Mouse (Mus musculus) spleen, embryonic (tissue): ENCODE results near the gene Sec14l1.

Experiments used
- CTCF ChIA-PET: fragments of 350-600 bp; sonication (Branson Sonifier 250); formaldehyde crosslinking; loops from one replicate; lab custom pipeline; 2022; lab: Charles Lee

The Sec14l1 gene

DNA sequence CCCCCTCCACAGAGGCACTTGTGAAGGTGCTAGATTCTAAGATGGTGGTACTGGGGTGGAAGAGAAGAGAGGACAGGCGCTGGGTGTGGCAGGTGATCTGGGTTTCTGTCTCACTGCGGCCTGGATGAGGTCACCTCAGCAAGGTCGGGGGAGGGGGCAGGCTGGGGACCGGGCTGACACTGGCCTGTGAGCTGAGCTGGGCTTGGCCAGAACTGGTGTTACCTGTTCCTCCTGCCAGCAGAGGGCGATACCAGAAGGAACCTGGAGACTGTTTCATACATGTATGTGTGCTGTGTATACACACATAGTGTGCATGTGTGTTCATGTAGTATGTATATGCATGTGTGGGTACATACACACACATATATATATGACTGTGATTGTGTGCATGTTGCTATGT lies 61.3 kb downstream of the Sec14l1 start:
- CTCF ChIA-PET: interaction anchor here (0.6 to 4.1 kb wide), 5 partner anchors 99 to 853 kb away, joined by 3 to 16 read pairs (median 4); no protein-coding TSS in a partner anchor

DNA sequence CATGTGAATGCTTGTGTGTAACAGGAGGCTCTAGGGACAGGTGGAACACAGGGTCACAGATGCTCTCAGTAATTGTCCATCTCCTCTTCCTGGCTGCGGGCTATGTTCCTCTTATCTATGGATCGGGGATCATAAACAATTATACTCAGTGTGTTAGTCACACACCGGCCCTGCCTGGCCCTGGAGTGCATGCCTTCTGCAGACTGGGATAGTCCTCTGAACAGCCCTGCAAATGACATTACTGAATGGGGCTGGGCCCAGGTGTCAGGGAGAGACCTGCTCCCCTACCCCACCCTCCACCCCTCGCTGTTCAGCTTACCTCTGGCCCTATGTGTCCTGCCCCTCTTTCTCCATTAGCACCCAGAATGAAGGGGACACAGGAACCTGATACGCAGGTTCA lies 61.9 kb downstream of the Sec14l1 start:
- CTCF ChIA-PET: interaction anchor here (0.6 to 4.1 kb wide), 2 partner anchors 105 to 434 kb away, joined by 15 to 16 read pairs; no protein-coding TSS in a partner anchor

DNA sequence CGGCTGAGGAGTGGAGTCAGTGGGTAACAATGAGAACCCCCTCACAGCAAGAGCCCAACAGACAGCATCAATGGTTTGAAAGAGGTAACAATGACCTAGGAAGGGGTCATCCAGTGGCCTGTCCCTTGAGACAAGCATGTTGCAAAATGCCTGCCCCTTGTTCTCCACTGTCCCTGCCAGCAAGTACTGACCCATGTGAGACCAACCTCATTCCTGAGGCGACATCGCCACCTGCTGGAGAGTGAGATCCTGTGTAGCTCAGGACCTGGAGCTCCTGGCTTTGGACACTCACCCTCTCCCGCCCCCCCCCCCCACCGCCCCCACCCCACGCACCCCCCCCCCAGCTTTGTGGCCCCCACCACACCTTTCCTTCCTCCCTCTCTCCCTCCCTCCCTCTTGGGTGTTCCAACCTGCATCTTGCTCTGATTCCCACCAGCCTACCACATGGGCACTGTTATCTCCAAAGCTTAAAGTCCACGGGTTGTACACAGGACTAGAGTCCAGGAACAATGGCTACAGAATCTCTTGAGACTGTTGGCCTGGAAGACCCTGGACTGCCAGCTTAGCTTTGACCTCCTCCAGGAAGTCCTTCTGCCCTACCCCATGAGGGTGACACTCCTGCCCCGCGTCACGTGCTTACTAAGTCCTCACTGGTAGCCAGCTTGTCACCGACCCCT lies 62.5 kb downstream of the Sec14l1 start:
- CTCF ChIA-PET: interaction anchor here (4.1 kb wide), 1 partner anchor 105 kb away, joined by 15 read pairs; no protein-coding TSS in a partner anchor

DNA sequence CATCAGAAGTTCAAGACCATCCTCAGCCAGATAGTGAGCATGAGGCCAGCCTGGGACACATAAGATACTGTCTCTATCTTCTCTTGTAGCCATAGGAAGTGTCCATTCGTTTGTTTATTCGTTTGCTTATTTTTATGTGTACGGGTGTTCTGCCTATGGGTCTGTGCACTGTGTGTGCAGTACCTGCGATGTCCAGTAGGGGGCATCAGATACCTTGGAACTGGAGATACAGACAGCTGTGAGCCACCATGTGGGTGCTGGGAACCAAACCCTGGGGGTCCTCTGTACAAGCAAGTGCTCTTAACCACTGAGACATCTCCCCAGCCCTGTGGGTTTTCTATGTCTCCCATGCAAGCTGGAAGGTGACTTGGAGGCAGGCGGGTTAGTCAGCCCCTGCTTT lies 64.9 kb downstream of the Sec14l1 start:
- CTCF ChIA-PET: no interaction called here

DNA sequence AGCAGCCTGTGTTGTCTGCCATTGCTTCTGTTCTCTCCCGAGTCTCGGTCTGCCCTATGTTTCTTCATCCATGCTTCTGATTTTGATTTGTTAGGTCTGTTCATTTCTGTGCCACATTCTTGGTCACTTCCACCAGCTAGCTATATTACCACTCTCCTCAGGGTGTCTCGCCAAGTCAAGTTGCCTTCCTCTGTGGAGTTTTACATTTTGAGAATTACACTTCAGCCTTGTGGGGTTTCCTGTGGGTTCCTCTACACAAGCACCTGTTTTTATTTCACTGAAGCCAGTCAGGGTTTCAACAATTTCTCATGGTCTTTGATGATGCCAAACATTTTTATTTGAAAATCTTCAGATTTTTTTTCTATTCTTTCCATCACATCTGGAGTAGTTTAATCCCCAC lies 67.8 kb downstream of the Sec14l1 start:
- CTCF ChIA-PET: no interaction called here

DNA sequence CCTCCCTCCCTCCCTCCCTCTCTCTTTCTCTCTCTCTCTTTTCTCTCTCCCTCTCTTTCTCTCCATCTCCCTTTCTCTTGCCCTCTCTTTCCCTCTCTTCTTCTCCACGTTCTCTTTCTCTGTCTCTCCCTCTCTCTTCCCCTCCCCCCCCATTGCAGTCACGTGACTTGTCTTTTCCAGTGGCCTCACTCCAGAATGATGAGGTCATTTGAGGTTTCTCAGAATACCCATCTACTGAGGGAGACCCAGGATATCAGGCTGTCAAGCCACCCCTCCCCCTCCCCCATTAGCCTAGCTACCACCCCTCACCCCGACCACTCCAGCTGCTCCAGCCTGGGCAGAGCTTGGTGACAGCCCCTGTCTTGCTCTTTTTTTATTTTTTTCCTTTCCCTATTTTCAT lies 68.3 kb downstream of the Sec14l1 start:
- CTCF ChIA-PET: no interaction called here

DNA sequence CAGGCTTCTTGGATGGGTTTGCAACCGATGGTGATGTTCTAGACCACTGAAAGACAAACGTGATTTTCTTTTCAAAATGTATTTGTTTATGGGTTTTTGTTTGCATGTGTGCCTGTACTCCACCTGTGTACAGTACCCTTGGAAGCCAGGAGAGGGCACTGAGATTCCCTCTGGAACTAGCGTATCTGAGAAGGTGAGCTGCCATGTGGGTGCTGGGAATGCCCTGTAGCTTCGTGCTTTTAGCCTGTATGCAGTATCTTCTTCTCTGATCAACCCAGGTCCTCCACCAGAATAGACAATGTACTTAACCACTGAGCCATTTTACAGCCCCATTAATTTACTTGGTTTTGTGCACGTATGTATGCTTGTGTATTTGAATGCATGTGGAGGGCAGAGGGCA lies 68.9 kb downstream of the Sec14l1 start:
- CTCF ChIA-PET: no interaction called here

DNA sequence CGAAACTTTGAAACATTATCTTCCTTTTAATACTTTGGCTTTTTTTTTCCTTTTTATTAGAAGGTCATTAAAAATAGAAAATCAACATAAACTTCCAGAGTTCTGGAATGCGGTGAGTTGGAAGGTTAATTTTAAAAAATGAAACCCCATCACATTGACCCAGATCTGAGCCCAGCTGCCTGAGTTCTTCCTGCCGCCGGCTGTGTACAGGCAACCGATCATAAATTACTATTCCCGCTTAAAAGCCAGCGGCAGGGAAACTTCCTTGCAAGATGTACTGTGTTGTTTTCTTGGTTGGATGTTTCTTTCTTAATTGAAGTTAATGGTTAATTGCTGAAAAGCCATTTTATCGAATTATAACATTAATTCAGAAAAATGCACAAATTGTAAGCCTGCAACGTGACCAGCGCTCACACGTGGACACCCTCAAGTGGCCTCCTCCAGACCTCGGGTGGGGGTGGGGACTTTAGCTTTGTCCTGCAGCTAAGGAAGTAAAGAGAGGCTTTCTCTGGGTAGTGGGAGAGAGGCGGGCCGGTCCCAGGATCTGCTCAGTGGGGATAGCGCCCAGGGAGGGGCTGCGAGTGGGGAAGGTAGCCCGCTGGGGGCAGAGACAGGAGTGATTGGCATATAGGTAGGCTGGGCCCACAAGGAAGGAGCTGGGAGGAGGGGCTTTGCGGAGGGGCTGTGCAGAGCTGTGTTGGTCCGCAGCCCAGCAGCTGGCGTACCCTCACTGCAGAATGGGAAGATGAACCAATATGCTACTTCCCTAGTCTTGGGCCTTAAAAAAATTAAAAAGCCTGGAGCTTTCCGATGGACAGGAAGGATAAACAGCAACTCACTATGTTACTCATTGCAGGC lies 70.3 kb downstream of the Sec14l1 start:
- CTCF ChIA-PET: no interaction called here

DNA sequence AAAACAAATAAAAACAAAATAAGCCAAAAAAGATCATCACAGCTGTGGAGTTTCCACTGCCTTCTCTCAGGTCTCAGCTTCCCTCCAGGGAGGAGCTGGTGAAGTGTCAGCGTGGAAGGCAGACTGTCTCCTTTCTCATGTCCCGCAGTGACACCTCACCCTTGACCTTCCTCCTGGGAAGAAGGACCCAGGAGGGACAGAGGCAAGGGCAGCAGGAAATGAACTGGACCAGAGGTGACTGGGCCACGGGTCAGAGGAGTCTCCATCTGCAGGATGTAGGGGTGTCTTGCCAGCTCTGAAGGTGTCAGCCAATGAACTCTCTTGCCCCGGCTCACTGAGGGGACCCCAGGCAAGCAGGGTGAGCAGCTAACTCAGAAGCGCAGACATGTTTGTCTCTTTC lies 76.6 kb downstream of the Sec14l1 start:
- CTCF ChIA-PET: no interaction called here

DNA sequence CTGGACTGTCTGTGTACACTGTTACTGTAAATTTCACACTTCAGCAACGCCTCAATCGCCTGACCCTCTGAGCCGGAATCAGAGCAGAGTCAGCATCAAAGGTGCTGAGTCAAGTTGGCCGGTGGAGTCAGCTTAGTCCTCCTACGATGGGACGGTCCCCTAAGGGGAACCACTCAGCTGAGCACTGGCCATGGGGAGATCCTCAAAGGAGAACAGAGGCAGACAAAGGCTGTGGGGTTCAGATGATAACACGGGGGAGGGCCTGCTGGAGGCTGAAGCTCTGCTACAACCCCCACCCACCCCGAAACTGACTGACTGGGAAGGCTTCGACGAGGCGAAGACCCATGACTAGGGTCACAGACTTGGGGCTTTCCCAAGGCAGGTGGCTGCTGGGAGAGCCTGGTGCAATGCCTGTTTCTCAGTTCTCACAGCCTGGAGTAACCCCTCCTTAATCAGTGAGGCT lies 79.5 kb downstream of the Sec14l1 start:
- CTCF ChIA-PET: no interaction called here

DNA sequence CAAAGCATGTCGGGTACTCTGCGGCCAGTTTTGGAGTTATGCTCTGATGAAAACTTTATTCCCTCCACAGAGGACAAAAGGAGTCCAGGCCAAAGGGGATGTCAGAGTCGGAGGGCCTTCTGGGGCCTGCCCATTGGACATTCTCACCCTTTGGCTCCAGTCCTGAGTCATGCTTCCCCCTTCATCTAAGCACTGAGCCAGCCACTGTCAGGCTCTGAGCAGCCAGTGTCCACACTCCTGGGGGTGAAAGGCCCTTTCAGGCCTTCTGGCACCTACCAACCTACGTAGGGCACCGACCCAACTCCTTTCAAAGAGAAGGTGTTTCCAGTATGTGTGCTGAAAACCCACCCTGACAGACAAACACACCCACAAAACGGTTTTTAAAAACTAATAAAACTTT lies 80.6 kb downstream of the Sec14l1 start:
- CTCF ChIA-PET: no interaction called here

DNA sequence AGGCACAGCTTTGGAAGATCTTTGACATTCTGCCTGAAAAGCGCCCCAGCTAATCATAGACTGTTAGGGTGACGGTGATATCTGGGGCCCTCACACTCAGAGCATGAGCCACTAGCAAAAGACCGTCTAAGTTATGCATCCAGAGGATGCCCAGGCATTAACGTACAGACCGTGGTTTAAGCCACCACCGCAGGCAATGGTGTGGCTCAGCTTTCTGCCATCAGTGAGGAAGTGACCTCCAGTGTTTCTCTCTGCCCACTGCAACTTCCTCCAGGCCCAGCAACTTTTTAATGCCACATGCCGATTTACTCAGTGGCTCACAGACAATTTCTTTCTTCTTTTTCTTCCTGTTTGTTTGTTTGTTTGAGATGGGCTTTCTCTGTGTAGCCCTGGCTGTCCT lies 81.7 kb downstream of the Sec14l1 start:
- CTCF ChIA-PET: no interaction called here

DNA sequence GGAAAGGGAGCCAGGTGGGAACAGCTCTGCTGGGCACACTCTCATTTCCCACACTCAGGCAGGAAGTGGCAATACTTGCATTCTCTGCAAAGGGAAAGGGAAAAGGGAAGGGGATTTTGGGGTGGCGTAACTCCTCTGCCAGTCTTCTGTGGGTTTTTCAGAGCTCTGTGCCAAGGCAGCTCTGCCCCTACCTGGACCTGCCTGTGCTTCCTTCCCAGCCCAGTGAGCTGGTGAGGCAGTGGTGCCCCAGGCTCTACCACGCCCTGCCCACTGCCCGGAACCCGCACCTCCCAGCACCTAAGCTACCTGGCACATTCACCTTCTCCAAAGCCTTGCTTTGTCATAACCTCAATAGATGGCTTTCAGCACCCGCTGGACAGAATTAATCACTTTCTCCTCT lies 83.2 kb downstream of the Sec14l1 start:
- CTCF ChIA-PET: no interaction called here

DNA sequence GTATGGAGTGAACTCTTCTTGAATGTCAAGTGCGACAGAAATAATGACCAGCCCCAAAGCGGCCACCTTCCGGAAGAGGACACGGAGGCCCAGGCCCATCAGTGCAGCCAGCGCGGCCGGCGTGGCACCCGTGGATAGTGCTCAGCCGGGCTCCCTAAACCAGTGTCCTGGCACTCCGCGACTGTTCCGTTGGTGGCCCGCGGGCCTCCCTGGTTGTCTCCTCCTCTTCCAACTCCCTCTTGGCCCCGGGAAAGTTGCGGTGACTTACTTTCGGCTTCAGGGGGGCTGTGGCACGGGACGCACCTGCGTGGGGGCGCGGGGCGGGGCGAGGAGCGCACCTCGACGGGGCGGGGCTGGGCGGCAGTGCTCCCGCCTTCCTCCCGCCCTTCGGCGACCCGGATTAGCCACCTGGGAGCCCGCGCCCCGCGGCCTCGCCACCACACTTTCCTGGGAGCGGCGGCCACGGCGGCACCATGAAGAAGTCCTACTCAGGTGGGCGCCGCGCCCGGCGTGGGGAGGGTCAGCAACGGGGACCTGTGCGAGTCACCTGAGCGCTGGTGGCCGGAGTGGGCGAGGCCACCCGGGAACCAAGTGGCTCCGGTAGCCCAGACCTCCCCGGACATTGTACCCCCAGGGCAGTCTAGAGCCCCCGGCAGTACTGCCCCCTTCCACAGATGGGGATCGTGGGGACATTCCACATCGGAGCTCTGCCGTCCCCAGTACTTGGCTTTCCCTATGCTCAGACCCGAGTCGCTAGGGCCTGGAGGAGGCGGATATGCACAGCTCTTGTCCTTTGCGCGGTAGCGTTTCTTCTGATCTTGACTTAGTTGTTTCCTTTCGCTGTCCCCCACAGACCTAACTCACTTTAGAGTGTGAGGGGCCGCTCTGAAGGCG lies 84.6 kb downstream of the Sec14l1 start, which contains the start of gene Sept9:
Sept9 (plus strand) TSS at position 380 of the 894 bp plus-strand sequence.
- CTCF ChIA-PET: no interaction called here

DNA sequence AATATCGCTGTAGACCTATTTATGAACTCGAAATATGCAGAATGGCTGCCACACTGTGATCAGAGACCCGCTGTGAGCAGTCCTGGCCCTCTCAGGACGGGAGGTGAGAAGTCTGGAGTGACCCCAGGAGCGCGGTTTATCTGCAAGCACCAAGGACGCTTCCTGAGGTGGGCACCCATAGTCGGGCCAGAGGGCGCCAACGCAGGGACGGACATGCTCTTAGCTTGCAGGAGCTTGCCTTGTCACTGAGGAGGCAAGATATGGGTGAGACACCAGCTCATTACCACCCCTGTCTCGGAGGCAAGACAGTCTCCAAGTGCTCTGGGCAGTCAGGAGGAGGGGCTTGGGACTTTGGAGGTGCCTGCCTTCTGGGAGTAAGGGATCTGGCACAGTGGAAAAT lies 86.9 kb downstream of the Sec14l1 start:
- CTCF ChIA-PET: no interaction called here

DNA sequence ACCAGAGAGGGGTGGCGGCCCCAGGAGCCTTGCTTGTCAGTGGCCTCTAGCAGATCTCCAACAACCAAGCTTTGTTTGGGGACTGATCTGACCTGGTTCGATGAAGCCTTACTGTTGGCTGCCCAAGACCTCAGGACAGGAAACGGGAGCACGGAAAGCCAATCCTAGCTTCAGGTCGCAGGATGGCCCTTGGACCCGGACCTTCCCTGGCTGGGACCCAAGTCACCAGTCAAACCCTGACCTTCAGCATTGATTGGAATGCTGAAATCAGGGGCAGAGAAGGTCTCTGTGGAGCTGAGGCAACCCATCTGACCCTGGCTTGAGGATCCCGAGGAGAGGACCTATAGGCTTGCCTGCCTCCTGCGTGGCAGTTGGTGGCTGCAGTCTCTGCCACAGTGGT lies 89.6 kb downstream of the Sec14l1 start:
- CTCF ChIA-PET: no interaction called here

DNA sequence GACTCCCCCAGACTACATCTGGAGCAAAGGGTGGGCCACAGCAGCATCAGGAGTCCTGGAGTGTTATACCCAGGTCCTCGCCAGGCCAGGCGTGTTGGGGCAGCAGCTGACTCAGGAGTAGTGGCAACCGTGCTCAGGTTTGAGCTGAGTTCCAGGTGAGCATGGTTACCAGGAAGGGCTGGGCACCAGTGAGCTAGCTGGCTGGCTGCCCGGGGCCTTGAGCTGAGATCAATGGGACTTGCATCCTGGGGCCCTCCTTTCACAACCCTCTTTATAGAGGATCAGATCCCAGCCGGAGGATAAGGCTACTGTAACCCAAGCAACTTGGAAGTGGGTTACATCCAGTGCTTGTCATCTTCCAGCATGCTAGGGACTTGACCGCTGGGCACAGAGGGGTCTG lies 90.1 kb downstream of the Sec14l1 start:
- CTCF ChIA-PET: no interaction called here

DNA sequence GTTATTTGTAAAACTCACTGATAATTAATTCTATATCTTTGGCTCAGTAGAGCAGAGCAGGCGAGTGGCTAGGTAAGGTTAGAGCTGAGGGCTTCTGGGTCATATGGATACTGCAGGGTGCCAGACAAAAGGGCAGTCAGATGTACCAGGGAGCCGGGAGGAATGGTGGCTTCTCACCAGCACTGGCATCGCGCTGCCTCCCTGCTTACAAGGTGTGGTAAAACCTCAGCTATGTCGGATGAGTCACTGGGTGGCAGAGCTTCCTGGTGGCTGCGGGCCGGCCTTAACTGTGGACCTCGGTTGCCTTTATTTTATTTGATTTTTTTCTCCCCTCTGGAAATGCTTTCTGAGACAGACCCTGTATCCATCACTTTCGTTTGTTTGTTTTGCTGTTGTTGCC lies 90.5 kb downstream of the Sec14l1 start:
- CTCF ChIA-PET: no interaction called here

DNA sequence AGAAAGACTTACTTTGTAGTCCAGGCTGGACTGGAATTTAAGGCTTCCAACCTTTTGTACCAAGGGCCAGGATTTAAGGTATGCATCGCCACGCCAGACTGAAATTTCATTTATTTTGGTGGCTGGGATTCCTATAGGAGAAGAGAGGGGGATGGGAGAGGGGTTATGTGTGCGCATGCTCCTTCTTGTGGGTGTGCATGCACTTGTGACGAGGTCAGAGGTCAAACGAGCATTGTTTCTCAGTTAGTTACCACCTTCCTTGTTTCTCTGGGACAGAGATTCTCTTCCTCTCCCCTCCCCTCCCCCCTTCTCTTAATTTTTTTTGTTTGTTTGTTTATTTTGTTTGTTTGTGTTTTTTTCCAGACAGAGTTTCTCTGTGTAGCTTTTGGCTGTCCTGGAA lies 92.5 kb downstream of the Sec14l1 start:
- CTCF ChIA-PET: no interaction called here

DNA sequence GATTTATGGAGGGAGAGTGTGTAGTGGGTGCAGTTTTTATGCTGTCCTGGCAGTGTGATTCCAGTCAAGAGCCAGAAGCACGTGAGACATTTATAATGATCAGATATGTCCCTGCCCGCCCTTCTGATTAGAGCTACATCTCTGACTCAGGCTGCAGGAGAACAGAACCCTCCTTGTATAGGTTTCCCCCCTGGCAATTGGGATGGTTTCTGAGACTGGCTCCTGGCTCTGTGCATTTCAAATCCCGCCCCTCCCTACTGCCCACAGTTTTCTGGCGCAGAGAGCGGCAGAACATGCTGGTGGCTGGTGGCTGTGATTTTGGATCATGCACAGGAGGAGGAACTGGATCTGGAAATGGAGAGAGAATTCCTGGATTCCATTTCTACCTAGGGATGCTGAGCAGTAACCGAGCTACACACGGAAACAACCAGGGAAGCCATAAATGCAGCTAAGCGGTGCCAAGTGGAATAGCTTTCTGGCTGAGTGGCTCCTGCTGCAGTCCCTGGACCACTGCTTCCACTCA lies 93.2 kb downstream of the Sec14l1 start:
- CTCF ChIA-PET: no interaction called here
